Mouse (Mus musculus): ENCODE data around the gene Atl1.

GRCm38 (mm10) chr12:69937731-69938130 is 45.3 kb downstream of the Atl1 start:
- TF ChIP-seq CTCF (IDR thresholded peaks at IDR 0.05; ENCODE audit: control insufficient read depth, insufficient read depth, insufficient read length) (no peak), USF1 (IDR thresholded peaks at IDR 0.05; ENCODE audit: low read depth) (no peak), MYOG (IDR thresholded peaks at IDR 0.05; ENCODE audit: control insufficient read depth, extremely low read depth, insufficient read length) (no peak)
